Mouse (Mus musculus): ENCODE data around the gene Arntl.

Arntl gene

DNA sequence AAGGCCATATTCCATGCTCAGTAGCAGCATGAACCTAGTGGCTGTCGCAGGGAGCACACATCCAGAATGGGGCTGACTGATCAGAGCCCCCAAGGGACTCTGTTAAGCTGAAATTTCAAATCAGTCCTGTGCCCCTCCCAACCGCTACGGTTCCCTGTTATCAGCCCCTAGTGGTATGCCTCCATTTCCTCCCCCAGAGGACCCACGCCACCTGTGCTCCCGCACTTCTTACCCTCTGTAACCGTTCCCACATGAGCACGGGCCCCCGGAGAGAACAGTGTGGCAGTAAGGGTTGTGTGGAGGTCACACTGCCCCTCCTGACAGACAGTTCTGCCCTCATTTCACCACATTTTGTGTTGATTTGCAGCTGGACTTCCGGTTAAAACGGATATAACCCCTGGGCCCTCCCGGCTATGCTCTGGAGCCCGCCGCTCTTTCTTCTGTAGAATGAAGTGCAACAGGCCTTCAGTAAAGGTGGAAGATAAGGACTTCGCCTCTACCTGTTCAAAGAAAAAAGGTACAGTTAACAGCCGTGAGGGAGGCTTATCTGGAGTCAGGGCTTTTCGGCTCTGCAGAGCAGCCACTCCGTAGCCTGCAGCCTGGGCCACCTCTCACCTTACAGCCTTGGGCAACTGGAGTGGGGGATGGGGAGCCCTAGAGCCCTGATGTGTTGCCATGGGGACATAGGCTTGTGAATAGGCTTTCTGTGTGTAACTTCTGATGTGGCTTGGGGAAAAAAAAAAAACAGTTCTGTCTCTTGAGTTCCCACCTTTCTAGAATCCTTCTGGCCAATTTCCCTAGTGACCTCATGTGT lies 88.0 kb downstream of the Arntl start:
- peak; percentile 50 for DNase-seq (ENCODE audit: low read depth)

DNA sequence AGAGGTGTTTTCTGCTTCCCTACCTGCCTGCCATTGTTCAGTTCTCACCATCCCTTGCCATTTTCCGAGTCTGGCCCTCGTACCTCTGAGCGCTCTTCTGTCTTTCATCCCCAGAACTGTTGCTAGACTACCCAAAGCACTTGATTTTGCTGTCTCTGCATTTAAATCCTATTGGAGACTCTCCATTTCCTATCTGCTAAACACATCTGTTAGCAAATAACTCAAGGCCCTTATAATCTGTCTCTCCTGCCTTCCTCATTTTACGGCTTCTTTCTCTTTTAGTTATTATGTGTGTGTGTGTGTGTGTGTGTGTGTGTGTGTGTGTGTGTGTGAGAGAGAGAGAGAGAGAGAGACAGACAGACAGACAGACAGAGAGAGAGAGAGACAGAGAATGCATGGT lies 90.5 kb downstream of the Arntl start:
- DNase-seq (ENCODE audit: low read depth) = no peak

DNA sequence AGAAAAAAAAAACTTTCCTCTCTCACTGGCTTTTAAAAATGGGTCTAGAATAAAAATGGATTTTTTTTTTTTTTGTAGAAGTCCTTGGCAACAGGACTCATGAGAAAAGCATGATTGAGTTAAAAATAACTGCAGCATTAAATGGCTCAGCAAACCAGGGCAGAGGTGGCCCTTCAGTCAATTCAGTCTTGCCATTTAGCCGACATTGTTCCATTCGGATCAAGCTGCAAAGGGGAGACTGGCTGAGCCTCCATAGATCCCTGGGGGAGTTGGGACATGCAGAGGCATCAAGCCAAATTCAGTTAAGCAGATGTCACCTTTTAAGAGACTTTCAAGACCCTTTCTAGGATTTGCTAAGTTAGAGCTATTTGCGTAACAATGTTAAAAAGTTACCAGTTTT lies 102.9 kb downstream of the Arntl start:
- DNase-seq (ENCODE audit: low read depth) = no peak

DNA sequence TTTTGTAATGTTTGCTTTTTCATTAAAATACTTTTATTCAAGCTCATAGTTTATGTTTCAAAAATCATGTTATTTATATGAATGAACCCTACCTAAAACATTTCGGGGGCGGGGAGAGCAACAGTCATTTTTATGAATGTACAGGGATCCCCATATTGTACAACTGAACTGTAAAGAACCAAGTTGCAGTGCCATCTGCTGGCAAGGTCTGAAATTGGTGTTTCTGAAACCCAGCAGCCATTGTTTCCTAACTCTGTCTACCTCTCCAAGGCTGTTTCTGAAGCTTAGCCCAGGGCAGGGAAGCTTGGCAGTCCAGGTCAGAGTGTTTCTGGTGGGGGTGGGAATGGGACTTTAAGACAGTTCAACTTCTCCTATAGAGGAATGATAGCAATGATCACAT lies 104.5 kb downstream of the Arntl start:
- peak; percentile 74 for DNase-seq (ENCODE audit: low read depth)

DNA sequence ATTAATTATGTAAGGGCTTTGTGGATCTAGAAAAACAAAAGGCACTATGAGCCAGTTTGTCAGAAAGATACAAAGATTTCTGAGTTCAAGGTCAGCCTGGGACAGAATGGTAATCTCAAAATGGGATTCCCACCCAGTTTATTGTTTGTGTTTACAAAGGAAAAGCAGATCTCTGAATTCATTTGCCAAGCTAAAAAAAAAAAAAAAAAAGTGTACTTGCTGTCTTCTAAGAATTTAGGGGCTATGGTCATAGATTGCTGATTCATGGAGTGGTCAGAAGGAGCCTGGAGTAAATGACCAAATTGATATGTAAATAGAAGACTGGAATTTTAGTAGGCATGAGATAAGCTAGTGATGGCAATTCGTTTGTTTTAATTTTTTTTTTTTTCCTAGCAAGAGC lies 112.9 kb downstream of the Arntl start:
- DNase-seq (ENCODE audit: low read depth) = no peak

DNA sequence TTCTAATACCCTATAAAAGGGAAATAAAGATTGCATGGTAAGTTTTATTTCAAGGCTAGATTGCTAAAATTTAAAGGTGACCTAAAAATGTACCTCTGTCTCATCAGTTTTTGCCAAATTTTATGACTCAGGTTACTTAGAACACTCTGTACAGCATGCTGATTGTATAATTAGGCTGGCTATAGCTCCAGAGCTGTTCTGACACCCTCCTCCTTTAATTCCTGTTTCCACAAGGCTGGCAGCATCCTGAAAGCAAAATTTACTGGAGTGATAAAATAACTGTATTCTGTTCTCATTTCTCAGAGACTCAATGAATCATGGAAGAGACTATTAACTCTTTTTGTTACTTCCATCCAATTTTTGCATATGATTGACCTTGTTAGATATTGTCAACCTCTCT lies 126.8 kb downstream of the Arntl start:
- no peak for DNase-seq (ENCODE audit: low read depth)

DNA sequence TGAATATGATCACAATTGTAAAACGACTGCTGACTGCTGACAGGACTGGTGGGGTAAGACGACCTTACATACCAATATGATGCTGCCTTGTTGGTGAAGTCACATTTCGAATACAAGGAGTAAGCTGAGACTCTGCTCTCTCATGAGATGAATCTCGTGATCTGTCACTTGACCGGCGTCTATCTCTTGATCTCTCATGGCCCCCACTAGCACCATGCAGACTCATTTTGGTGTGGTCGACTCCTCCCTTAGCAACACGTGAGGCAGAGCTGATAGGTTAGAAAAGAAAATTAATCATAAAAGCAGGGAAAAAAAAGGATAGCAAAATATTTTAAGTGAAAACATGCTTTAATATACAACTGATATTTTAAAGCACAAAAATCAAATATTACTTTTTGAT lies 128.0 kb downstream of the Arntl start:
- no peak for DNase-seq (ENCODE audit: low read depth)

DNA sequence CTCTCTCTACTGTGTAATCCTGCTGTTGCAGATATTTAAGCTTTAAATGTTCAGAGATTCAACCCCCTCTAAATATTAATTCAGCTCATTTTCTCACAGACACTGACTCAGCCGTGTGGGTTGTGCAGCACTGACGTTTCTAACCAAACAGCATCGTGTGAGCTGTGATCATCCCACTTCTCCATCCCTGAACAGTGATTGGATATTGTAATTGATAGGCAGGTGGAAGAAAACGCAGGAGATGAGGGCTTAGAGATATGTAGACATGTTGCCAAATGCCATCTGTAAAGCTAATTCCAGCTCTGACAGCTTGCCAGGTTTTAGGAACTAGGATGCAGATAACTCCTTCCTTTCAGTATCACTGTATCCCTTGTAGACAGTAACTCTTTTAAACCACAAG lies 140.0 kb downstream of the Arntl start:
- no peak for DNase-seq (ENCODE audit: low read depth)

DNA sequence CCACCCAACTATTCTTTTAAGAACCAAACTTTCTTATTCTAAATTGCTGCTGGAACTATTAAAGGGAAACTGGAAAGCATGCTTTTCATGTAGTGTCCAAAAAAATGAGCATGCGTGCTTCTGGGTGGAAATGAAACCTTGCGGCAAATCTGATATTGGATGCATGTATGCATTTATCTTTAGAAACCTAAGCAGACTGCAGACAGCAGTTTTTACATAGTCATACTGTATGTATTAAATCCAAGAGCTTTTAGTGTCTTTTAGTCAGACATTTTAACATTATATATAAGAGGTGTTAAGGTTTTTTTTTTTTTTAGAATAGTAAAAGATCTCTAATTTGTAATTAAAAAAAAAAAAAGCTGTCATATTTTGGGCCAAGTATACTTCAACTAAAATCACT lies 140.4 kb downstream of the Arntl start:
- no peak for DNase-seq (ENCODE audit: low read depth)

DNA sequence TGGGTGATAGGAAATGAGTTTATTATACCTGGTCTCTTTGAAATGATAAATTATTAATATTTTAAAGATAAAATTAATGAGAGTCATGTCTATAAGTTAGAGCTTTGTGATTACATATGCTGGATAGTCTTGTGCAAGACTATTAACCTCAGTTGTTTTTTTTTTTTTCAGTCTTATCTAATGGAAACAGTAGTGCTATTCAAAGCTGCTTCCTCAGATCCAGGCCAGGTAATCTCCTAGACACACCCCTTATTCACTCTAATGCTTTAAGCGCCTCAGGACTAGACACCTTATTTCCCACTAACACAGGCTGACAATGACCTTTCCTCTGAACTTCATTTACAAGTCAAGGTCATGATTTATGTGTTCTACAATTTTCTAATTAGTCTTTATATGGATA lies 141.8 kb downstream of the Arntl start:
- DNase-seq (ENCODE audit: low read depth) = no peak

All from induced T-regulatory cell, adult 2 months (primary cell).